Mouse (Mus musculus): ENCODE measurements around the gene Atp6v0e.

DNA sequence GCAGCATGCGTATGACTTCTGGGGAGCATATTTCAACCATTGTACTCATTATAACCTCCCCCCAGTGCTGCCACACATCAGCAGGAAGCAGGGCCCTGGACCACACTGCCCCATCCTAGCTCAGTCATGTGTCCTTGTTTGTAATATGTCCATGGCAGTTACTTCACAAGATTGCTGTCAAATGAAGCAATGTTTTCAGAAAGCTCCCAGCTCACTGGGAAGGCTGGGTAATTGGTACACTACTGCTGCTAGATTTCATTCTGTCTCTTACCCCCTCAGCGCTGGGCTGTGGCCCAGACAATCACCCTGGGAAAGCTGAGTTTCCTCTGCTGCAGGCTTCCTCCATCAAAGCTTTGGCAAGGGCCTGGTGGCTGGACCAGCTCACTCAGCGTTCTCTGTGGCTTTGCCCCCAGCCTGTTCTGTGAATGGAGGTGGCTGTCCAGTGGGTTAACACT lies 22.7 kb upstream of the Atp6v0e start:
- no peak for TF ChIP-seq CTCF (IDR thresholded peaks at IDR 0.05; ENCODE audit: extremely low read depth, insufficient read length, insufficient replicate concordance, low read depth, low read length)
- TF ChIP-seq POLR2A (IDR thresholded peaks at IDR 0.05; ENCODE audit: low read depth, low read length): no peak
